Mouse (Mus musculus) midbrain, embryonic 11.5 days (tissue): Measurements from ENCODE around the gene Tax1bp3. TPM values are rescaled to one million over a fixed set of nuclear protein-coding genes. Genes with fewer than 3 reads are reported as not detected.

Source experiments
- ATAC-seq: fragments of 200-750 bp; cut with Nextera tagmentation; 2 replicates; pipeline ENCODE4 v1.8.0; 2017; ENCODE audit warnings: moderate TSS enrichment, moderate library complexity; ENCODE audit not compliant: low FRiP score
- DNase-seq: peaks from one replicate; pipeline ENCODE4 v3.0.0; 2015; ENCODE audit warnings: low spot score; ENCODE audit errors: missing footprints
- H3K27ac ChIP-seq: fragments of 300-500 bp; sonication (generic); 2 replicates; pipeline ENCODE4 v1.5.1; 2014; ENCODE audit warnings: low read depth, low read length
- H3K27me3 ChIP-seq: fragments of 300-500 bp; sonication (generic); 2 replicates; pipeline ENCODE4 v1.6.1; 2014; ENCODE audit warnings: mild to moderate bottlenecking, low read length, moderate library complexity, mixed read lengths; ENCODE audit not compliant: control insufficient read depth, insufficient read depth
- H3K36me3 ChIP-seq: fragments of 300-500 bp; sonication (generic); 2 replicates; pipeline ENCODE4 v1.6.1; 2014; ENCODE audit warnings: mild to moderate bottlenecking, low read length, moderate library complexity, mixed read lengths; ENCODE audit not compliant: control insufficient read depth, insufficient read depth
- H3K4me1 ChIP-seq: fragments of 300-500 bp; sonication (generic); 2 replicates; pipeline ENCODE4 v1.6.1; 2014; ENCODE audit warnings: low read length; ENCODE audit not compliant: control insufficient read depth, insufficient read depth
- H3K4me2 ChIP-seq: fragments of 300-500 bp; sonication (generic); 2 replicates; pipeline ENCODE4 v1.6.1; 2014; ENCODE audit warnings: mild to moderate bottlenecking, moderate library complexity
- H3K4me3 ChIP-seq: fragments of 300-500 bp; sonication (generic); 2 replicates; pipeline ENCODE4 v1.5.1; 2014; ENCODE audit warnings: low read depth, low read length
- H3K9ac ChIP-seq: fragments of 300-500 bp; sonication (generic); 2 replicates; pipeline ENCODE4 v1.6.1; 2014; ENCODE audit warnings: low read length
- H3K9me3 ChIP-seq: fragments of 300-500 bp; sonication (generic); 2 replicates; pipeline ENCODE4 v1.6.1; 2016; ENCODE audit warnings: low read length; ENCODE audit not compliant: control insufficient read depth
- WGBS: fragments of 180-500 bp; shearing (Covaris S2); extraction: QIAGEN DNeasy Blood & Tissue Kit; methylation state at CpG from one replicate; pipeline ENCODE4 v1.1.7; 2014; 5-methylcytosine and 5-hydroxymethylcytosine counted together
- polyA plus RNA-seq: library from polyadenylated mRNA; unstranded; fragments of >200 nt; fragmentation: Nextera tagmentation; extraction: Ambion mirVana; gene quantifications from 2 replicates; pipeline ENCODE4 v1.2.1, GENCODE M21; 2014

The Tax1bp3 gene
- polyA plus RNA-seq, 1 experiment from 2014 or later: 183 TPM

- Histone ChIP-seq H3K9ac (no peak overlapping the region), H3K27ac (no peak overlapping the region), H3K4me2 (no peak overlapping the region), H3K27me3 (no peaks in the 10 kb centered on the region), H3K4me3 (no peak overlapping the region), H3K36me3 (no peaks in the 10 kb centered on the region), H3K9me3 (no peaks in the 10 kb centered on the region), H3K4me1 (0 out of 2 replicates have a peak, but pooled peaks cover 3% of the 10 kb centered on the region)
- WGBS: 88% methylated on average over 8 of the region's 8 CpGs
- DNase-seq (no peak), ATAC-seq (no peak)
Observed at GRCm38 (mm10) chr11:73203895-73204294, 27.0 kb downstream of the Tax1bp3 start.

GRCm38 (mm10) chr11:73205194-73205593, 28.3 kb downstream of the Tax1bp3 start:
- DNase-seq: no peak
- no peaks in the 10 kb centered on the region for H3K4me1 ChIP-seq
- WGBS: 77% methylated on average over 7 of the region's 7 CpGs

DNA sequence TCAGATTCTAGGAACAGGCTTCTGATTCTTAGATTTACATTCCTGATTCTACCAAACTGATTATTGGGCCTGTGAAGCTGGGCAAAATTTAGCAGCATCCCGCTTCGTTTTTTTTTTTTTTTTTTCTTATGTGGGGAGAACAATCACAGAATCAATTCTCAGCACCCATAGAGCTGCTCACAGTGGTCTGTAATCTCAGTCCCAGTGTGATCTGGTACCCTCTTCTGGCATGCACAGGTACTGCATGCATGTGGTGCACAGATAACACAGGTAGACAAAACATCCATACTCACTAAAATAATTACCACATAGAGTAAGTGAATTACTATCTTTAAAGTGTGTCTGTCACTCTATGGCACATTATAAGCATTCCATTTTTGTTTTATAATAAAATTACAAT, 30.7 kb downstream of the Tax1bp3 start:
- Histone ChIP-seq H3K27ac (no peak overlapping the region), H3K4me2 (no peak overlapping the region), H3K9me3 (no peaks in the 10 kb centered on the region), H3K36me3 (no peaks in the 10 kb centered on the region), H3K4me3 (no peak overlapping the region), H3K4me1 (no peaks in the 10 kb centered on the region), H3K9ac (no peak overlapping the region), H3K27me3 (no peaks in the 10 kb centered on the region)
- DNase-seq (no peak), ATAC-seq (no peak)
- 75% methylated on average over 2 of the region's 2 CpGs for WGBS

More at GRCm38 (mm10) chr11:73205194-73205593, 28.3 kb downstream of the Tax1bp3 start:
- no peak overlapping the region for H3K4me3 ChIP-seq
- no peak overlapping the region for H3K9ac ChIP-seq
- no peaks in the 10 kb centered on the region for H3K36me3 ChIP-seq
- H3K27me3 ChIP-seq: no peaks in the 10 kb centered on the region
- H3K4me2 ChIP-seq: no peak overlapping the region
- ATAC-seq: no peak
- H3K27ac ChIP-seq: no peak overlapping the region
- H3K9me3 ChIP-seq: no peaks in the 10 kb centered on the region

DNA sequence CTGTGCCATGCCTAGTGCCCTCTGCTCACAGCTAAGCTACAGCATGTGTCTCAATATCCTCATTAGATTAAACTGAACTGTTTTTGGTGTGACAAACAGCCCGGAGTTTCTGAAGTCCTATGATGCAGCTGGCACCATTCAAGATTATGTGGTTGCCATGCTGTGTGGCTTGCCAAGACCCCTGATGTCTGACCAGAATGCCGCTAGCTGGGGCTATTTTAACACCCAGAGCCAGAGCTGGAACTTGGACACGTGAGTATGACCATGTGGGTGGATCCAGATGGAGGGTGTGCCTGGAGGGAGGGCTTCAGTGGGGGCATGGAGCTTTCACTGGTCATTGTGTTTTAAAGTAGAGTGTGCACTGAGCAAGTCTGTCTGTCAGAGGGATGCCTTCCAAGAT, 37.1 kb downstream of the Tax1bp3 start:
- H3K4me1 ChIP-seq: no peaks in the 10 kb centered on the region
- no peak overlapping the region for H3K4me3 ChIP-seq
- no peaks in the 10 kb centered on the region for H3K9me3 ChIP-seq
- no peaks in the 10 kb centered on the region for H3K36me3 ChIP-seq
- H3K4me2 ChIP-seq: no peak overlapping the region
- ATAC-seq: no peak
- DNase-seq: no peak
- no peak overlapping the region for H3K9ac ChIP-seq
- no peaks in the 10 kb centered on the region for H3K27me3 ChIP-seq
- H3K27ac ChIP-seq: no peak overlapping the region
- WGBS: 82% methylated on average over 3 of the region's 3 CpGs

DNA sequence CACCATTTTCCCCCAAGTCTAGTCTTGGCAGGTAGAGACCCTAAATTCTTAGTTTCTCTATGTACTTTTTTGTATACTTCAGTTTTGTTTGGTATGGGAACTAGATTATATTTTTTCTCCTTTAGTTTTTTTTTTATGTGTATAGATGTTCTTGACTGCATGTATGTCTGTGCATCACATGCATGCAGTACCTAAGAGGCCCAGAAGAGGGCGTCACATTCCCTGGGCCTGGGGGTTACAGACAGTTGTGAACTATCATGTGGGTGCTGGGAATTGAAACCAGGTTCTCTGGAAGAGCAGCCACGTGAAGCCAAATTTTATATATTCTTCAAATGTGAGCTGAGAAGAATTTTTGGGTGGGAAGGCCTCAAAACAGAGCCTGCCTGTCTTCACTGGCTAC, 42.8 kb downstream of the Tax1bp3 start:
- H3K4me3 ChIP-seq: no peak overlapping the region
- H3K36me3 ChIP-seq: no peaks in the 10 kb centered on the region
- H3K27ac ChIP-seq: no peak overlapping the region
- no peak overlapping the region for H3K4me2 ChIP-seq
- no peak for ATAC-seq
- DNase-seq: no peak
- H3K9me3 ChIP-seq: no peaks in the 10 kb centered on the region
- H3K27me3 ChIP-seq: no peaks in the 10 kb centered on the region
- no peak overlapping the region for H3K9ac ChIP-seq
- no peaks in the 10 kb centered on the region for H3K4me1 ChIP-seq
- WGBS: 63% methylated on average over 2 of the region's 2 CpGs

DNA sequence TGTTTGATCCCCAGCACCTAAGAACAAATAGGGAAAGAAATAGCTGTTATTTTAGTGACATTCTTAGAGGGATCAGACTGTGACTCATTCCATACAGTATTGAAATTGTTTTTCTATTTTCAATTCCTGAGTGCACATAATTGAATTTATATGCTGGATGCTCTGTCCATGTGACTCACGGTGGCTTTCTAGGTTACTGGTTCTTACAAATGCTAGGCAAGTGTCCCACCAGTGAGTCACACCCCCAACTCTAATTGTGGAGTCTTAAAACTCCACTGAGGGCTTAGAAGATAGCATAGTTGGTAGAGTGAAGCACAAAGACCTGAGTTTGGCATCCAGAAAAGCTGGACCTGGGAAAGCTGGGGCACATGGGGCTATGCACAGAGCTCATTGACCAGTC, 43.8 kb downstream of the Tax1bp3 start:
- Histone ChIP-seq H3K4me2 (no peak overlapping the region), H3K27me3 (no peaks in the 10 kb centered on the region), H3K9me3 (no peaks in the 10 kb centered on the region), H3K27ac (no peak overlapping the region), H3K4me3 (no peak overlapping the region), H3K36me3 (no peaks in the 10 kb centered on the region), H3K9ac (no peak overlapping the region), H3K4me1 (no peaks in the 10 kb centered on the region)
- 97% methylated on average over 1 of the region's 1 CpGs for WGBS
- DNase-seq (no peak), ATAC-seq (no peak)

DNA sequence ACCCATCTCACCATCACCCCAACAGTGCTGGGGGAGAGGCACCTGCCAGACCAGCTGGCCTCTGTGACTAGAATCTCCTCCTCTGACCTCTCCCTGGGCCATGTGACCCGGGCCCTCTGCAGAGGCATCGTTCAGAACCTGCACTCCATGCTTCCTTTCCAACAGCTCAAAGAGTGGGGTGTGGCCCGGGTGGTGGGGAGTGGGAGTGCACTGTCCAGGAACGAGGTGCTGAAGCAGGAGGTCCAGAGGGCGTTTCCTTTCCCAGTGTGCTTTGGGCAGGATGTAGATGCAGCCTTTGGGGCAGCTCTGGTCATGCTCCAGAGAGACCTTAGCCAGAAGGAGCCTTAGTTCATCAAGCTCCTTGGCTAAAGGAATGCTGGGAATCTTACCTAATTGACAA, 46.0 kb downstream of the Tax1bp3 start:
- H3K4me3 ChIP-seq: no peak overlapping the region
- 46% methylated on average over 5 of the region's 5 CpGs for WGBS
- DNase-seq (no peak), ATAC-seq (no peak)
- no peak overlapping the region for H3K4me2 ChIP-seq
- no peaks in the 10 kb centered on the region for H3K4me1 ChIP-seq
- no peaks in the 10 kb centered on the region for H3K27me3 ChIP-seq
- H3K36me3 ChIP-seq: no peaks in the 10 kb centered on the region
- no peak overlapping the region for H3K27ac ChIP-seq
- H3K9ac ChIP-seq: no peak overlapping the region
- H3K9me3 ChIP-seq: no peaks in the 10 kb centered on the region

DNA sequence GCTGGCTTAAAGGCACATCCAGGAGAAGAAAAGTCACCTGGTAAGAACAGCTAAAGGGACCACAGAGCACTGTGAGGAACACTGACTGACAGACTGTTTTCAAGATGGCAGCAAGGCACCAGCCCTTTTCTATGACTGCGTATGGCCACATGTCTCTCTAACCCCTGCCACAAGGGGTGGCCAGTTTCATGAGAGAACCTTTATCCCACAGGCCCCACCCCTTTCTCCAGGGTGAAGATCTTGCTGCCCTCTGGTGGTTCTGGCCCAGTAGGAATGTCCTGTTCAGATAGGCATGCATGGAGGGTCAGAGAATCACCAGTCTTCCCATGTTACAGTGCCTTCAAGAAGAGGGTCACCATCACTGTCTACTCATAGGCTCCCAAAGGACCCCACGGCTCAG, 47.1 kb downstream of the Tax1bp3 start:
- DNase-seq (no peak), ATAC-seq (no peak)
- H3K4me1 ChIP-seq: no peaks in the 10 kb centered on the region
- H3K36me3 ChIP-seq: no peaks in the 10 kb centered on the region
- H3K4me2 ChIP-seq: no peak overlapping the region
- WGBS: 78% methylated on average over 2 of the region's 2 CpGs
- H3K27me3 ChIP-seq: no peaks in the 10 kb centered on the region
- no peak overlapping the region for H3K9ac ChIP-seq
- H3K9me3 ChIP-seq: no peaks in the 10 kb centered on the region
- no peak overlapping the region for H3K27ac ChIP-seq
- no peak overlapping the region for H3K4me3 ChIP-seq

DNA sequence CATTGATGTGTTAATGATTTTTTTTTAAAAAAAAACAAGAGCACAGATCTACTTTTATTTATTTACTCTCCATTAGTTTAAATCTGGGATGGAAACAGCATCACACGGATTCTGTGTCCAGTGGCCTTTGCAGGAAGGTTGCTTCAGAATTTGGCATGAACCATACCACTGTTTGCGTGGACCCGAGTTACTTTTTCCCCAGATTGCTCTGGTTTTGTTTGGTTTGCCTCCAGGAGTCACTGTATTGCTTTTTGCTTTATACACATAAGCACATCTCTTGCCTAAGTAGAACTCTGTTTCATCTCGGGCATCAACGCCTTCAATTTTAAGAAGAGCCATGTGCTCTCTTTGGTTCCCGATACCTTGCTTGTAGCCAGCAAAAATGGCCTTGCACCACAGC, 49.0 kb downstream of the Tax1bp3 start:
- H3K4me2 ChIP-seq: no peak overlapping the region
- H3K4me3 ChIP-seq: no peak overlapping the region
- H3K9ac ChIP-seq: no peak overlapping the region
- H3K4me1 ChIP-seq: no peaks in the 10 kb centered on the region
- H3K36me3 ChIP-seq: no peaks in the 10 kb centered on the region
- no peaks in the 10 kb centered on the region for H3K9me3 ChIP-seq
- H3K27me3 ChIP-seq: no peaks in the 10 kb centered on the region
- WGBS: 91% methylated on average over 6 of the region's 6 CpGs
- no peak for DNase-seq
- no peak for ATAC-seq
- no peak overlapping the region for H3K27ac ChIP-seq

DNA sequence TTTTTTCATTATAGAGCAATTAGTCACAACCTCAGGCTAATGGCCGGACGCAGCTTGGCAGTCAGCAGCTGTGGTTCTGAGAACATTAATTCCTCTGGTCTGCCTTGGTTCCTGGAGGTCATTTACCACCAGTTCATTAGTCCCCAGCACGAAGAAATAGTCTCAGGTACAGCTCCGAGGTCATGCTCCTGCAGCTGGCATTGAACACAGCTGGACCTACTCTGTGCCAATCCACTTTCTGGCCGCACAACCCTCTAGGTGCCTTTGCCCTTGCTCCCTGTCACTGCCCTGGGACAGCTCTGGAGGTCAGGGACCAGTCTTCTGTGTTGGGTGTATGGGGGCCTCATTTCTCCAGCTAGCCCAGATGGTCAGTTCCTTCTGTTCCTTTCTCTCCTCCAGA, 52.0 kb downstream of the Tax1bp3 start:
- Histone ChIP-seq H3K27ac (no peak overlapping the region), H3K36me3 (no peaks in the 10 kb centered on the region), H3K9me3 (no peaks in the 10 kb centered on the region), H3K4me3 (no peak overlapping the region), H3K4me2 (no peak overlapping the region), H3K4me1 (no peaks in the 10 kb centered on the region), H3K27me3 (no peaks in the 10 kb centered on the region), H3K9ac (no peak overlapping the region)
- DNase-seq (no peak), ATAC-seq (no peak)
- WGBS: 84% methylated on average over 5 of the region's 5 CpGs
